Mouse (Mus musculus) megakaryocyte progenitor cell, adult 5-6 weeks (primary cell): ENCODE results near the gene Pdap1. TPM values are rescaled to one million over a fixed set of nuclear protein-coding genes. Genes with fewer than 3 reads are reported as not detected.
"Not testable (repeated sequence)": the region's sequence is repeated elsewhere in the genome, so short reads cannot be mapped to it uniquely, and the experiment has no call there.

Experiments used
- ATAC-seq: replicated peaks from 2 replicates; pipeline ENCODE4 v1.8.0; 2016; ENCODE audit warnings: mild to moderate bottlenecking, moderate TSS enrichment, inconsistent platforms; ENCODE audit not compliant: poor library complexity
- total RNA-seq, 2 experiments: library from RNA; stranded (forward) in 1 of 2; stranded (reverse) in 1 of 2; fragments of 157-497, 149-512 nt in 1 of 2; fragments of 200-1000 nt in 1 of 2; gene quantifications; 2 replicates each; pipeline versions ENCODE4 v1.2.3 to v1.2.4; 2015 to 2017

Gene Pdap1
- 61.3 and 66.9 TPM in 2 replicates for total RNA-seq (2015)
- 152 and 264 TPM in 2 replicates for total RNA-seq (2017)

GRCm38 (mm10) chr5:145139571-145140519 lies at the start of gene Pdap1, which contains the start of gene Bud31:
Gene Pdap1, minus strand, starts transcription at chr5:145140238.
Gene Bud31, plus strand, starts transcription at chr5:145140362.
- ATAC-seq: peak; percentile 86

- no peak for ATAC-seq
These were observed 49.4 kb upstream of the Pdap1 start for GRCm38 (mm10) chr5:145189416-145189815.

GRCm38 (mm10) chr5:145185244-145185643 lies 45.2 kb upstream of the Pdap1 start:
- ATAC-seq: peak; percentile 35; the same call in 1 of the 2 replicates

GRCm38 (mm10) chr5:145178461-145178980 lies 38.5 kb upstream of the Pdap1 start:
- ATAC-seq: 0 out of 2 replicates have a peak, but pooled peaks have one; percentile 14

GRCm38 (mm10) chr5:145167306-145167661 lies 27.2 kb upstream of the Pdap1 start:
- ATAC-seq: no peak

- peak; percentile 93 for ATAC-seq
These were observed 26.7 kb upstream of the Pdap1 start, which contains the start of the genes Ptcd1 and Cpsf4 for GRCm38 (mm10) chr5:145166536-145167305. Gene Ptcd1, minus strand, starts transcription at chr5:145167108. Gene Cpsf4, plus strand, starts transcription at chr5:145167213.

GRCm38 (mm10) chr5:145165184-145165583 lies 25.1 kb upstream of the Pdap1 start:
- ATAC-seq: no peak

- ATAC-seq: no peak
These were observed 24.7 kb upstream of the Pdap1 start for GRCm38 (mm10) chr5:145164710-145165109.

- no peak for ATAC-seq
These were observed 21.3 kb upstream of the Pdap1 start for GRCm38 (mm10) chr5:145161361-145161760.

GRCm38 (mm10) chr5:145152690-145153089 lies 12.7 kb upstream of the Pdap1 start:
- peak; percentile 80 for ATAC-seq

GRCm38 (mm10) chr5:145149294-145149693 lies 9.3 kb upstream of the Pdap1 start:
- peak; percentile 69 for ATAC-seq

GRCm38 (mm10) chr5:145147748-145148147 lies 7.7 kb upstream of the Pdap1 start:
- no peak for ATAC-seq

GRCm38 (mm10) chr5:145140611-145141010 lies 573 bp upstream of the Pdap1 start:
- ATAC-seq: peak; percentile 17

GRCm38 (mm10) chr5:145138836-145139235 lies 1.2 kb downstream of the Pdap1 start:
- ATAC-seq: no peak; the same call in 1 of the 2 replicates

GRCm38 (mm10) chr5:145133275-145133674 lies 6.8 kb downstream of the Pdap1 start:
- not testable (repeated sequence) for ATAC-seq

- peak; percentile 24 for ATAC-seq
These were observed 9.0 kb downstream of the Pdap1 start for GRCm38 (mm10) chr5:145130995-145131394.

- ATAC-seq: no peak
These were observed 9.8 kb downstream of the Pdap1 start for GRCm38 (mm10) chr5:145130191-145130590.

GRCm38 (mm10) chr5:145129773-145130172 lies 10.3 kb downstream of the Pdap1 start:
- ATAC-seq: not testable (repeated sequence)

- no peak for ATAC-seq
These were observed 10.9 kb downstream of the Pdap1 start for GRCm38 (mm10) chr5:145129124-145129523.

GRCm38 (mm10) chr5:145126580-145126979 lies 13.5 kb downstream of the Pdap1 start:
- no peak for ATAC-seq

GRCm38 (mm10) chr5:145123396-145123795 lies 16.6 kb downstream of the Pdap1 start:
- ATAC-seq: no peak
